Mouse (Mus musculus) limb, embryonic 11.5 days (tissue): ENCODE measurements around the gene Amdhd2. TPM values are rescaled to one million over a fixed set of nuclear protein-coding genes. Genes with fewer than 3 reads are reported as not detected.
"Not testable (repeated sequence)": the region's sequence is repeated elsewhere in the genome, so short reads cannot be mapped to it uniquely, and the experiment has no call there.

Source experiments
- ATAC-seq: fragments of 200-750 bp; cut with Nextera tagmentation; 2 replicates; pipeline ENCODE4 v1.8.0; 2017; ENCODE audit warnings: low read depth; ENCODE audit not compliant: insufficient number of reproducible peaks, low FRiP score, low TSS enrichment
- DNase-seq: peaks from one replicate; pipeline ENCODE4 v3.0.0-alpha.2; 2015; ENCODE audit warnings: low spot score
- H3K27ac ChIP-seq: fragments of 300-500 bp; sonication (generic); replicated peaks from 2 replicates; pipeline ENCODE4 v1.5.1; 2014; ENCODE audit warnings: low read depth, mild to moderate bottlenecking, low read length
- H3K27me3 ChIP-seq: fragments of 300-500 bp; sonication (generic); 2 replicates; pipeline ENCODE4 v1.6.1; 2014; ENCODE audit warnings: mild to moderate bottlenecking, low read length, mixed read lengths; ENCODE audit not compliant: control insufficient read depth, insufficient read depth
- H3K36me3 ChIP-seq: fragments of 300-500 bp; sonication (generic); 2 replicates; pipeline ENCODE4 v1.6.1; 2014; ENCODE audit warnings: mild to moderate bottlenecking, low read length, moderate library complexity, mixed read lengths; ENCODE audit not compliant: control insufficient read depth, insufficient read depth
- H3K4me1 ChIP-seq: fragments of 300-500 bp; sonication (generic); 2 replicates; pipeline ENCODE4 v1.6.1; 2014; ENCODE audit warnings: low read length, mixed read lengths; ENCODE audit not compliant: control insufficient read depth, insufficient read depth
- H3K4me2 ChIP-seq: fragments of 300-500 bp; sonication (generic); 2 replicates; pipeline ENCODE4 v1.6.1; 2014; ENCODE audit warnings: low read depth, mild to moderate bottlenecking, moderate library complexity; ENCODE audit not compliant: severe bottlenecking
- H3K4me3 ChIP-seq: fragments of 300-500 bp; sonication (generic); 2 replicates; pipeline ENCODE4 v1.5.1; 2014; ENCODE audit warnings: low read depth, low read length
- H3K9ac ChIP-seq: fragments of 300-500 bp; sonication (generic); 2 replicates; pipeline ENCODE4 v1.6.1; 2014; ENCODE audit warnings: mild to moderate bottlenecking, low read length
- H3K9me3 ChIP-seq: fragments of 300-500 bp; sonication (generic); 2 replicates; pipeline ENCODE4 v1.6.1; 2016; ENCODE audit warnings: low read length; ENCODE audit not compliant: control insufficient read depth
- WGBS: fragments of 180-500 bp; shearing (Covaris S2); extraction: QIAGEN DNeasy Blood & Tissue Kit; methylation state at CpG from one replicate; pipeline ENCODE4 v1.1.7; 2014; 5-methylcytosine and 5-hydroxymethylcytosine counted together
- polyA plus RNA-seq: library from polyadenylated mRNA; unstranded; fragments of >200 nt; fragmentation: Nextera tagmentation; extraction: Ambion mirVana; gene quantifications from 2 replicates; pipeline ENCODE4 v1.2.1, GENCODE M21; 2014

Amdhd2 gene
- polyA plus RNA-seq, 1 experiment from 2014 or later: 37.8 TPM

GRCm38 (mm10) chr17:24132919-24133318 lies 30.6 kb downstream of the Amdhd2 start:
- not testable (repeated sequence) for H3K27me3 ChIP-seq, H3K4me2 ChIP-seq, ATAC-seq, DNase-seq, H3K9ac ChIP-seq, H3K27ac ChIP-seq, H3K9me3 ChIP-seq, H3K4me3 ChIP-seq, H3K36me3 ChIP-seq, H3K4me1 ChIP-seq
- WGBS: 86% methylated on average over 4 of the region's 4 CpGs

- 90% methylated on average over 3 of the region's 3 CpGs for WGBS
- Histone ChIP-seq H3K9me3 (no peaks in the 10 kb centered on the region), H3K27me3 (no peaks in the 10 kb centered on the region), H3K36me3 (no peaks in the 10 kb centered on the region), H3K27ac (no peak overlapping the region), H3K4me1 (no peaks in the 10 kb centered on the region), H3K4me3 (no peak overlapping the region), H3K4me2 (no peak overlapping the region), H3K9ac (no peak overlapping the region)
- DNase-seq: no peak
- ATAC-seq: no peak
Measured at GRCm38 (mm10) chr17:24131570-24131969, 32.0 kb downstream of the Amdhd2 start.

- not testable (repeated sequence) for H3K27me3 ChIP-seq, H3K4me2 ChIP-seq, H3K4me3 ChIP-seq, H3K9me3 ChIP-seq, H3K4me1 ChIP-seq, H3K27ac ChIP-seq, H3K9ac ChIP-seq, ATAC-seq, DNase-seq, H3K36me3 ChIP-seq
- 95% methylated on average over 4 of the region's 4 CpGs for WGBS
Measured at GRCm38 (mm10) chr17:24129246-24129645, 34.3 kb downstream of the Amdhd2 start.

- no peaks in the 10 kb centered on the region for H3K36me3 ChIP-seq
- H3K4me3 ChIP-seq: no peak overlapping the region
- H3K9me3 ChIP-seq: no peaks in the 10 kb centered on the region
- DNase-seq (no peak), ATAC-seq (no peak)
- no peaks in the 10 kb centered on the region for H3K27me3 ChIP-seq
- H3K9ac ChIP-seq: no peak overlapping the region
- WGBS: 92% methylated on average over 1 of the region's 1 CpGs
- no peak overlapping the region for H3K4me2 ChIP-seq
- H3K27ac ChIP-seq: no peak overlapping the region
- no peaks in the 10 kb centered on the region for H3K4me1 ChIP-seq
Measured at GRCm38 (mm10) chr17:24127592-24127991, 36.0 kb downstream of the Amdhd2 start.

GRCm38 (mm10) chr17:24126801-24127200 lies 36.8 kb downstream of the Amdhd2 start:
- no peak overlapping the region for H3K9ac ChIP-seq
- H3K9me3 ChIP-seq: no peaks in the 10 kb centered on the region
- no peaks in the 10 kb centered on the region for H3K27me3 ChIP-seq
- WGBS: 83% methylated on average over 3 of the region's 3 CpGs
- ATAC-seq (no peak), DNase-seq (no peak)
- H3K36me3 ChIP-seq: no peaks in the 10 kb centered on the region
- H3K4me3 ChIP-seq: no peak overlapping the region
- H3K27ac ChIP-seq: no peak overlapping the region
- H3K4me2 ChIP-seq: no peak overlapping the region
- H3K4me1 ChIP-seq: no peaks in the 10 kb centered on the region

GRCm38 (mm10) chr17:24119446-24119845 lies 44.1 kb downstream of the Amdhd2 start:
- Histone ChIP-seq H3K4me1 (no peaks in the 10 kb centered on the region), H3K9ac (no peak overlapping the region), H3K27ac (no peak overlapping the region), H3K4me3 (no peak overlapping the region), H3K9me3 (no peaks in the 10 kb centered on the region), H3K36me3 (no peaks in the 10 kb centered on the region), H3K4me2 (no peak overlapping the region), H3K27me3 (no peaks in the 10 kb centered on the region)
- DNase-seq (no peak), ATAC-seq (no peak)
- 92% methylated on average over 3 of the region's 3 CpGs for WGBS

GRCm38 (mm10) chr17:24113031-24113430 lies 50.5 kb downstream of the Amdhd2 start:
- no peaks in the 10 kb centered on the region for H3K27me3 ChIP-seq
- no peak overlapping the region for H3K4me3 ChIP-seq
- H3K4me2 ChIP-seq: no peak overlapping the region
- ATAC-seq (no peak), DNase-seq (no peak)
- H3K36me3 ChIP-seq: peaks cover 3% of the 10 kb centered on the region
- no peaks in the 10 kb centered on the region for H3K9me3 ChIP-seq
- H3K4me1 ChIP-seq: no peaks in the 10 kb centered on the region
- 92% methylated on average over 4 of the region's 4 CpGs for WGBS
- no peak overlapping the region for H3K27ac ChIP-seq
- H3K9ac ChIP-seq: no peak overlapping the region

GRCm38 (mm10) chr17:24111256-24111655 lies 52.3 kb downstream of the Amdhd2 start:
- no peaks in the 10 kb centered on the region for H3K9me3 ChIP-seq
- H3K36me3 ChIP-seq: peaks cover 3% of the 10 kb centered on the region
- DNase-seq (no peak), ATAC-seq (no peak)
- no peaks in the 10 kb centered on the region for H3K4me1 ChIP-seq
- H3K27me3 ChIP-seq: no peaks in the 10 kb centered on the region
- no peak overlapping the region for H3K27ac ChIP-seq
- WGBS: 98% methylated on average over 1 of the region's 1 CpGs
- H3K4me2 ChIP-seq: no peak overlapping the region
- H3K4me3 ChIP-seq: no peak overlapping the region
- no peak overlapping the region for H3K9ac ChIP-seq

- Histone ChIP-seq H3K4me1 (no peaks in the 10 kb centered on the region), H3K27me3 (no peaks in the 10 kb centered on the region), H3K4me2 (no peak overlapping the region), H3K27ac (no peak overlapping the region), H3K9ac (no peak overlapping the region), H3K4me3 (no peak overlapping the region), H3K9me3 (no peaks in the 10 kb centered on the region), H3K36me3 (peaks cover 5% of the 10 kb centered on the region)
- WGBS: 81% methylated on average over 1 of the region's 1 CpGs
- no peak for DNase-seq
- ATAC-seq: no peak
Measured at GRCm38 (mm10) chr17:24108896-24109295, 54.7 kb downstream of the Amdhd2 start.
